Mouse (Mus musculus) adrenal gland, postnatal 36 days (tissue): ENCODE results near the gene Il3. TPM values are rescaled to one million over a fixed set of nuclear protein-coding genes. Genes with fewer than 3 reads are reported as not detected.

ENCODE experiments used
- DNase-seq, 2 experiments: peaks; one replicate each; pipeline ENCODE4 v3.0.0; 2021; ENCODE audit warnings: mixed read lengths in 1 of 2
- total RNA-seq, 2 experiments: library from RNA; stranded (reverse); gene quantifications; 2 replicates each; pipeline ENCODE4 v1.2.3; 2021

Il3 gene
- total RNA-seq, 2 experiments from 2014 or later, result not detected

GRCm38 (mm10) chr11:54287821-54288453 lies 20.9 kb upstream of the Il3 start:
- DNase-seq, result no peak

- DNase-seq, result no peak
Measured at GRCm38 (mm10) chr11:54271437-54271949, 4.4 kb upstream of the Il3 start.

- no peak for DNase-seq
Measured at GRCm38 (mm10) chr11:54269191-54269896, 2.3 kb upstream of the Il3 start.

- peak; percentile 32 to 71 for DNase-seq
Measured at GRCm38 (mm10) chr11:54264542-54264941, 2.5 kb downstream of the Il3 start.

GRCm38 (mm10) chr11:54263405-54264031 lies 3.6 kb downstream of the Il3 start:
- no peak for DNase-seq

- DNase-seq, result peak; percentile 84 to 87
Measured at GRCm38 (mm10) chr11:54256624-54257376, 10.3 kb downstream of the Il3 start.

- DNase-seq, result peak in 1 of 2 experiments; percentile 24
Measured at GRCm38 (mm10) chr11:54254114-54254513, 13.0 kb downstream of the Il3 start.

- no peak for DNase-seq
Measured at GRCm38 (mm10) chr11:54250575-54250974, 16.5 kb downstream of the Il3 start.

- no peak for DNase-seq
Measured at GRCm38 (mm10) chr11:54249748-54250147, 17.3 kb downstream of the Il3 start.

- DNase-seq, result no peak
Measured at GRCm38 (mm10) chr11:54248940-54249717, 17.9 kb downstream of the Il3 start, which contains the start of gene Csf2. TSS of gene Csf2 (minus strand) at chr11:54249667.

- DNase-seq, result no peak
Measured at GRCm38 (mm10) chr11:54247251-54247950, 19.7 kb downstream of the Il3 start.

GRCm38 (mm10) chr11:54244465-54244864 lies 22.6 kb downstream of the Il3 start:
- DNase-seq, result no peak

- DNase-seq, result no peak
Measured at GRCm38 (mm10) chr11:54242494-54242893, 24.6 kb downstream of the Il3 start.

GRCm38 (mm10) chr11:54236939-54237338 lies 30.1 kb downstream of the Il3 start:
- DNase-seq, result peak; percentile 50 to 75

- DNase-seq, result no peak
Measured at GRCm38 (mm10) chr11:54227478-54227877, 39.6 kb downstream of the Il3 start.

GRCm38 (mm10) chr11:54224475-54224986 lies 42.5 kb downstream of the Il3 start:
- DNase-seq, result no peak

- peak in 1 of 2 experiments; percentile 45 for DNase-seq
Measured at GRCm38 (mm10) chr11:54223637-54224474, 43.2 kb downstream of the Il3 start.

GRCm38 (mm10) chr11:54219903-54220740 lies 47.0 kb downstream of the Il3 start:
- DNase-seq, result no peak

- no peak for DNase-seq
Measured at GRCm38 (mm10) chr11:54219191-54219590, 47.9 kb downstream of the Il3 start.
